Mouse (Mus musculus) adrenal gland (tissue): ENCODE measurements around the gene Hps1.

Experiments used
- intact Hi-C: fragments of 180-260 bp; cut with DNase I; formaldehyde crosslinking; loops from one replicate; pipeline ENCODE4 v1.15.1; 2025

Hps1 gene

GRCm38 (mm10) chr19:42756671-42757070 lies 23.1 kb downstream of the Hps1 start:
- intact Hi-C loops = no loop called here

- intact Hi-C loops = no loop called here
These were observed 24.5 kb downstream of the Hps1 start for GRCm38 (mm10) chr19:42755148-42755870.

GRCm38 (mm10) chr19:42753141-42753917 lies 26.4 kb downstream of the Hps1 start:
- intact Hi-C loops = no loop called here

GRCm38 (mm10) chr19:42752363-42752931 lies 27.3 kb downstream of the Hps1 start, which contains the start of gene Pyroxd2:
Gene Pyroxd2 (minus strand): TSS chr19:42752775.
- intact Hi-C loops = no loop called here

- intact Hi-C loops = no loop called here
These were observed 29.6 kb downstream of the Hps1 start for GRCm38 (mm10) chr19:42750196-42750595.

GRCm38 (mm10) chr19:42746702-42747101 lies 33.1 kb downstream of the Hps1 start:
- intact Hi-C loops = loop anchor here (5.0 to 10.0 kb wide), 2 partner anchors 159 to 212 kb away; no protein-coding TSS in a partner anchor

- intact Hi-C loops = loop anchor here (5.0 to 10.0 kb wide), 2 partner anchors 159 to 211 kb away; no protein-coding TSS in a partner anchor
These were observed 33.9 kb downstream of the Hps1 start for GRCm38 (mm10) chr19:42745869-42746224.

GRCm38 (mm10) chr19:42745084-42745868 lies 34.5 kb downstream of the Hps1 start:
- intact Hi-C loops = loop anchor here (5.0 to 10.0 kb wide), 2 partner anchors 158 to 210 kb away; no protein-coding TSS in a partner anchor

GRCm38 (mm10) chr19:42744162-42744586 lies 35.6 kb downstream of the Hps1 start:
- intact Hi-C loops = loop anchor here (5.0 to 10.0 kb wide), 2 partner anchors 82 to 209 kb away; no protein-coding TSS in a partner anchor

GRCm38 (mm10) chr19:42743261-42743660 lies 36.5 kb downstream of the Hps1 start:
- intact Hi-C loops = loop anchor here (5.0 to 10.0 kb wide), 2 partner anchors 81 to 208 kb away; no protein-coding TSS in a partner anchor

- intact Hi-C loops = loop anchor here (5.0 to 10.0 kb wide), 2 partner anchors 80 to 207 kb away; no protein-coding TSS in a partner anchor
These were observed 37.9 kb downstream of the Hps1 start for GRCm38 (mm10) chr19:42741884-42742283.

- intact Hi-C loops = loop anchor here (5.0 to 10.0 kb wide), 2 partner anchors 78 to 206 kb away; no protein-coding TSS in a partner anchor
These were observed 39.4 kb downstream of the Hps1 start for GRCm38 (mm10) chr19:42740163-42740899.

- intact Hi-C loops = loop anchor here (5.0 to 10.0 kb wide), 2 partner anchors 77 to 205 kb away; no protein-coding TSS in a partner anchor
These were observed 40.0 kb downstream of the Hps1 start for GRCm38 (mm10) chr19:42739734-42740133.

- intact Hi-C loops = no loop called here
These were observed 42.0 kb downstream of the Hps1 start for GRCm38 (mm10) chr19:42737753-42738152.

GRCm38 (mm10) chr19:42734982-42735381 lies 44.8 kb downstream of the Hps1 start:
- intact Hi-C loops = no loop called here

GRCm38 (mm10) chr19:42727424-42727823 lies 52.4 kb downstream of the Hps1 start:
- intact Hi-C loops = no loop called here

- intact Hi-C loops = no loop called here
These were observed 53.0 kb downstream of the Hps1 start for GRCm38 (mm10) chr19:42726766-42727165.

GRCm38 (mm10) chr19:42725973-42726350 lies 53.8 kb downstream of the Hps1 start:
- intact Hi-C loops = no loop called here

- intact Hi-C loops = no loop called here
These were observed 54.5 kb downstream of the Hps1 start for GRCm38 (mm10) chr19:42725056-42725972.
